Mouse (Mus musculus) lung, postnatal 0 days (tissue): ENCODE results near the gene Zcchc9.

Experiments
- CTCF ChIP-seq: IDR thresholded peaks from 2 replicates; pipeline ENCODE4 v1.5.1; 2016; ENCODE audit warnings: antibody characterized with exemption, mild to moderate bottlenecking
- EP300 ChIP-seq: IDR thresholded peaks from 2 replicates; pipeline ENCODE4 v1.6.1; 2016; ENCODE audit warnings: antibody characterized with exemption, mild to moderate bottlenecking, control low read depth

GRCm38 (mm10) chr13:91854412-91854811 lies 46.9 kb upstream of the Zcchc9 start:
- TF ChIP-seq CTCF (no peak), EP300 (no peak)
